Mouse (Mus musculus) inflammation-experienced regulatory T-cells, adult 6 months (primary cell): ENCODE measurements around the gene Sumo3. TPM values are rescaled to one million over a fixed set of nuclear protein-coding genes. Genes with fewer than 3 reads are reported as not detected.

Experiments
- ATAC-seq: one replicate; pipeline ENCODE4 v1.8.0; 2017
- polyA plus RNA-seq, 3 experiments: library from polyadenylated mRNA; unstranded; fragments of 100-300 nt; shearing (Covaris generic); gene quantifications; one replicate each; pipeline ENCODE4 v1.2.1; 2017

The Sumo3 gene
- 10 to 100 TPM; 73.1 to 90.7 (median 74.3) TPM for polyA plus RNA-seq

GRCm38 (mm10) chr10:77605908-77606826 lies at the start of gene Sumo3, which contains the start of gene Gm49325:
Sumo3 (plus strand) TSS chr10:77606097.
Gm49325 (plus strand) TSS chr10:77606197.
- ATAC-seq, result peak; percentile 77

- peak; percentile 79 for ATAC-seq
Observed at GRCm38 (mm10) chr10:77556631-77557030, 49.3 kb upstream of the Sumo3 start.

- no peak for ATAC-seq
Observed at GRCm38 (mm10) chr10:77557641-77558040, 48.3 kb upstream of the Sumo3 start.

- ATAC-seq, result no peak
Observed at GRCm38 (mm10) chr10:77560090-77560489, 45.8 kb upstream of the Sumo3 start.

- ATAC-seq, result no peak
Observed at GRCm38 (mm10) chr10:77560830-77561229, 45.1 kb upstream of the Sumo3 start.

- ATAC-seq, result no peak
Observed at GRCm38 (mm10) chr10:77561508-77561907, 44.4 kb upstream of the Sumo3 start.

- ATAC-seq, result no peak
Observed at GRCm38 (mm10) chr10:77565005-77565404, 40.9 kb upstream of the Sumo3 start.

- peak; percentile 55 for ATAC-seq
Observed at GRCm38 (mm10) chr10:77566651-77567050, 39.2 kb upstream of the Sumo3 start.

GRCm38 (mm10) chr10:77569481-77569880 lies 36.4 kb upstream of the Sumo3 start:
- ATAC-seq, result no peak

GRCm38 (mm10) chr10:77569973-77570658 lies 35.8 kb upstream of the Sumo3 start:
- no peak for ATAC-seq

GRCm38 (mm10) chr10:77572225-77572624 lies 33.7 kb upstream of the Sumo3 start:
- ATAC-seq, result no peak

- ATAC-seq, result no peak
Observed at GRCm38 (mm10) chr10:77573162-77573561, 32.7 kb upstream of the Sumo3 start.

- ATAC-seq, result no peak
Observed at GRCm38 (mm10) chr10:77580027-77580920, 25.6 kb upstream of the Sumo3 start.

- ATAC-seq, result peak; percentile 3
Observed at GRCm38 (mm10) chr10:77581023-77581407, 24.9 kb upstream of the Sumo3 start.

GRCm38 (mm10) chr10:77581408-77582284 lies 24.3 kb upstream of the Sumo3 start, which contains the start of gene Pttg1ip:
Pttg1ip (plus strand) TSS chr10:77581720.
- peak; percentile 87 for ATAC-seq

GRCm38 (mm10) chr10:77582285-77582618 lies 23.6 kb upstream of the Sumo3 start:
- no peak for ATAC-seq

GRCm38 (mm10) chr10:77583795-77584422 lies 22.0 kb upstream of the Sumo3 start:
- no peak for ATAC-seq

GRCm38 (mm10) chr10:77586637-77587036 lies 19.3 kb upstream of the Sumo3 start:
- ATAC-seq, result no peak

- ATAC-seq, result no peak
Observed at GRCm38 (mm10) chr10:77587091-77587775, 18.7 kb upstream of the Sumo3 start.

- ATAC-seq, result no peak
Observed at GRCm38 (mm10) chr10:77588036-77588435, 17.9 kb upstream of the Sumo3 start.
